Mouse (Mus musculus) CH12.LX (cell line): ENCODE data around the gene Gm37240.

Source experiments
- BHLHE40 ChIP-seq: IDR thresholded peaks from 2 replicates; pipeline ENCODE4 v1.6.1; 2011; ENCODE audit warnings: mild to moderate bottlenecking, low read depth, low read length, improper control_type of control experiment
- CHD2 ChIP-seq: IDR thresholded peaks from 2 replicates; pipeline ENCODE4 v1.6.1; 2011; ENCODE audit warnings: low read length, improper control_type of control experiment
- CTCF ChIP-seq, 2 experiments: IDR thresholded peaks in 1 of 2; conservative IDR thresholded peaks in 1 of 2; 2 replicates each; pipeline ENCODE4 v1.5.1; 2011 to 2012; ENCODE audit warnings: low read depth in 2 of 2, low read length in 2 of 2, improper control_type of control experiment in 1 of 2, inconsistent platforms in 1 of 2, mild to moderate bottlenecking in 1 of 2, moderate library complexity in 1 of 2
- ETS1 ChIP-seq: conservative IDR thresholded peaks from 2 replicates; pipeline ENCODE4 v1.6.1; 2012; ENCODE audit warnings: low read depth, mild to moderate bottlenecking, inconsistent platforms, low read length, improper control_type of control experiment, moderate library complexity
- HCFC1 ChIP-seq: IDR thresholded peaks from 2 replicates; pipeline ENCODE4 v1.6.1; 2012; ENCODE audit warnings: low read depth, mild to moderate bottlenecking, inconsistent platforms, low read length, improper control_type of control experiment
- POLR2A ChIP-seq: IDR thresholded peaks from 2 replicates; pipeline ENCODE4 v1.6.1; 2011; ENCODE audit warnings: low read depth, mild to moderate bottlenecking, improper control_type of control experiment, low read length
- TCF12 ChIP-seq: IDR thresholded peaks from 2 replicates; pipeline ENCODE4 v1.6.1; 2014; ENCODE audit warnings: low read depth, mild to moderate bottlenecking, inconsistent platforms, low read length, improper control_type of control experiment
- UBTF ChIP-seq: IDR thresholded peaks from 2 replicates; pipeline ENCODE4 v1.6.1; 2012; ENCODE audit warnings: low read depth, mild to moderate bottlenecking, inconsistent platforms, low read length, improper control_type of control experiment, moderate library complexity

- no peak for TF ChIP-seq UBTF
- no peak for TF ChIP-seq ETS1
- TF ChIP-seq POLR2A = no peak
- TF ChIP-seq TCF12 = no peak
- TF ChIP-seq HCFC1 = no peak
- no peak for TF ChIP-seq CTCF (conservative IDR thresholded peaks at IDR 0.05 in 1 of 2, IDR thresholded peaks at IDR 0.05 in 1 of 2; ENCODE audit: low read depth in 2 of 2, low read length in 2 of 2)
- TF ChIP-seq CHD2 = no peak
- no peak for TF ChIP-seq BHLHE40
These were observed 1058.0 kb downstream of the Gm37240 start for GRCm38 (mm10) chr3:84829366-84829765.
